Mouse (Mus musculus) adrenal gland, postnatal 25 days (tissue): ENCODE data around the gene Med4. TPM values are rescaled to one million over a fixed set of nuclear protein-coding genes. Genes with fewer than 3 reads are reported as not detected.
"Not testable (repeated sequence)": the region's sequence is repeated elsewhere in the genome, so short reads cannot be mapped to it uniquely, and the experiment has no call there.

Source experiments
- DNase-seq: peaks from one replicate; pipeline ENCODE4 v3.0.0; 2021; ENCODE audit warnings: mixed read lengths
- total RNA-seq: library from RNA; stranded (reverse); gene quantifications from 2 replicates; pipeline ENCODE4 v1.2.3, GENCODE M21; 2021

Med4 gene
- total RNA-seq, 1 experiment from 2014 or later = 28.0 TPM

- DNase-seq = no peak
Observed at GRCm38 (mm10) chr14:73501721-73502120, 8.1 kb upstream of the Med4 start.

GRCm38 (mm10) chr14:73502591-73503184, 7.1 kb upstream of the Med4 start:
- peak; percentile 27 for DNase-seq

GRCm38 (mm10) chr14:73503237-73503933, 6.4 kb upstream of the Med4 start:
- no peak for DNase-seq

GRCm38 (mm10) chr14:73506283-73506682, 3.5 kb upstream of the Med4 start:
- no peak for DNase-seq

GRCm38 (mm10) chr14:73507200-73507599, 2.6 kb upstream of the Med4 start:
- no peak for DNase-seq

GRCm38 (mm10) chr14:73507702-73508376, 2.0 kb upstream of the Med4 start:
- DNase-seq = no peak

GRCm38 (mm10) chr14:73508630-73509395, 1.0 kb upstream of the Med4 start:
- no peak for DNase-seq

- DNase-seq = no peak
Observed at GRCm38 (mm10) chr14:73524136-73524535, 14.3 kb downstream of the Med4 start.

GRCm38 (mm10) chr14:73524766-73525448, 15.1 kb downstream of the Med4 start, which contains the start of gene Sucla2:
TSS of gene Sucla2 (plus strand) at chr14:73525319.
- DNase-seq = peak; percentile 93

GRCm38 (mm10) chr14:73528661-73529060, 18.8 kb downstream of the Med4 start:
- not testable (repeated sequence) for DNase-seq

- no peak for DNase-seq
Observed at GRCm38 (mm10) chr14:73533755-73534465, 24.1 kb downstream of the Med4 start.

- no peak for DNase-seq
Observed at GRCm38 (mm10) chr14:73535641-73536040, 25.8 kb downstream of the Med4 start.

GRCm38 (mm10) chr14:73543781-73544180, 34.0 kb downstream of the Med4 start:
- DNase-seq = no peak

GRCm38 (mm10) chr14:73547034-73547433, 37.2 kb downstream of the Med4 start:
- DNase-seq = no peak

GRCm38 (mm10) chr14:73548051-73548450, 38.2 kb downstream of the Med4 start, which contains the start of gene Nudt15:
TSS of gene Nudt15 (minus strand) at chr14:73548242.
- no peak for DNase-seq

- no peak for DNase-seq
Observed at GRCm38 (mm10) chr14:73550291-73550690, 40.5 kb downstream of the Med4 start.

- no peak for DNase-seq
Observed at GRCm38 (mm10) chr14:73550732-73551131, 40.9 kb downstream of the Med4 start.

- no peak for DNase-seq
Observed at GRCm38 (mm10) chr14:73551164-73551563, 41.3 kb downstream of the Med4 start.

- peak; percentile 99 for DNase-seq
Observed at GRCm38 (mm10) chr14:73552341-73553121, 42.7 kb downstream of the Med4 start.

GRCm38 (mm10) chr14:73553122-73553696, 43.4 kb downstream of the Med4 start:
- DNase-seq = no peak
